Mouse (Mus musculus): ENCODE results near the gene Eepd1. TPM values are rescaled to one million over a fixed set of nuclear protein-coding genes. Genes with fewer than 3 reads are reported as not detected.

The Eepd1 gene
- polyA plus RNA-seq, 1 experiment: 7.3 TPM

GRCm38 (mm10) chr9:25521825-25522224 lies 40.5 kb downstream of the Eepd1 start:
- no peak overlapping the region for H3K4me3 ChIP-seq (replicated peaks; ENCODE audit: extremely low read depth, low read depth, low read length)
- TF ChIP-seq CTCF (IDR thresholded peaks at IDR 0.05; ENCODE audit: insufficient read depth, low read length) (no peak), POLR2A (IDR thresholded peaks at IDR 0.05; ENCODE audit: borderline replicate concordance, extremely low read depth, low read depth, low read length) (no peak)
- no peaks in the 10 kb centered on the region for H3K4me1 ChIP-seq (ENCODE audit: control insufficient read depth, insufficient read depth, low read length)
- WGBS: 89% methylated on average over 2 of the region's 2 CpGs
- DNase-seq: no peak

- 67% methylated on average over 1 of the region's 1 CpGs for WGBS
- DNase-seq: no peak
- TF ChIP-seq POLR2A (IDR thresholded peaks at IDR 0.05; ENCODE audit: borderline replicate concordance, extremely low read depth, low read depth, low read length) (no peak), CTCF (IDR thresholded peaks at IDR 0.05; ENCODE audit: insufficient read depth, low read length) (no peak)
- H3K4me1 ChIP-seq (ENCODE audit: control insufficient read depth, insufficient read depth, low read length): no peaks in the 10 kb centered on the region
- H3K4me3 ChIP-seq (replicated peaks; ENCODE audit: extremely low read depth, low read depth, low read length): no peak overlapping the region
Observed at GRCm38 (mm10) chr9:25526516-25526915, 45.2 kb downstream of the Eepd1 start.

DNA sequence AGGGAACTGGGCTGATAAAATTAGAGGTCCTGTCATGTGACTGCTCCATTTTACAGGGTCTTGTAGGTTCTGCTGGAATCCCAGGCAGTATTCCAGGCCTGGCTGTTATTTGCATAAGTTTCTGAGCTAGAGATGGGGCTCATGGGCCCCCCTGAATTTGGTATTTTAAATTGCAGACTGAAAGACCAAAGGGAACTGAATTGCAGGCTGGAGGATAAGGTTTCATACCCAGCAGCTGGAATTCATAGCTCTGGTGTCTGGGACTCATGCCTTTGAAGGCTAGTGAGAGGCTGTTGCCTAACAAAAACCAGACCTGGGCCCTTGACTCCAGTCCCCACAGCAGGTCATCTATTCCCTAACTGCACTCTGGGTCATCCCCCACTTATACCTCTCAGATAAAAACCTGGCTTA lies 45.6 kb downstream of the Eepd1 start:
- TF ChIP-seq CTCF (IDR thresholded peaks at IDR 0.05; ENCODE audit: insufficient read depth, low read length): no peak
- no peak for TF ChIP-seq POLR2A (IDR thresholded peaks at IDR 0.05; ENCODE audit: borderline replicate concordance, extremely low read depth, low read depth, low read length)
- DNase-seq: no peak
- H3K4me1 ChIP-seq (ENCODE audit: control insufficient read depth, insufficient read depth, low read length): no peaks in the 10 kb centered on the region
- no peak overlapping the region for H3K4me3 ChIP-seq (replicated peaks; ENCODE audit: extremely low read depth, low read depth, low read length)

GRCm38 (mm10) chr9:25527359-25528038 lies 46.2 kb downstream of the Eepd1 start:
- no peak for DNase-seq
- 73% methylated on average over 7 of the region's 7 CpGs for whole genome bisulfite sequencing
- TF ChIP-seq CTCF (IDR thresholded peaks at IDR 0.05; ENCODE audit: insufficient read depth, low read length): no peak
- TF ChIP-seq POLR2A (IDR thresholded peaks at IDR 0.05; ENCODE audit: borderline replicate concordance, extremely low read depth, low read depth, low read length): no peak
- H3K4me1 ChIP-seq (ENCODE audit: control insufficient read depth, insufficient read depth, low read length): no peaks in the 10 kb centered on the region
- no peak overlapping the region for H3K4me3 ChIP-seq (replicated peaks; ENCODE audit: extremely low read depth, low read depth, low read length)

GRCm38 (mm10) chr9:25531627-25532026 lies 50.3 kb downstream of the Eepd1 start:
- Histone ChIP-seq H3K4me1 (ENCODE audit: control insufficient read depth, insufficient read depth, low read length) (0 out of 2 replicates have a peak, but pooled peaks cover 2% of the 10 kb centered on the region), H3K4me3 (replicated peaks; ENCODE audit: extremely low read depth, low read depth, low read length) (no peak overlapping the region)
- WGBS: 95% methylated on average over 1 of the region's 1 CpGs
- TF ChIP-seq POLR2A (IDR thresholded peaks at IDR 0.05; ENCODE audit: borderline replicate concordance, extremely low read depth, low read depth, low read length) (no peak), CTCF (IDR thresholded peaks at IDR 0.05; ENCODE audit: insufficient read depth, low read length) (no peak)
- no peak for DNase-seq

- no peak for TF ChIP-seq CTCF (IDR thresholded peaks at IDR 0.05; ENCODE audit: insufficient read depth, low read length)
- TF ChIP-seq POLR2A (IDR thresholded peaks at IDR 0.05; ENCODE audit: borderline replicate concordance, extremely low read depth, low read depth, low read length): no peak
- 57% methylated on average over 3 of the region's 3 CpGs for WGBS
- H3K4me1 ChIP-seq (ENCODE audit: control insufficient read depth, insufficient read depth, low read length): 0 out of 2 replicates have a peak, but pooled peaks cover 2% of the 10 kb centered on the region
- no peak overlapping the region for H3K4me3 ChIP-seq (replicated peaks; ENCODE audit: extremely low read depth, low read depth, low read length)
- no peak for DNase-seq
Observed at GRCm38 (mm10) chr9:25532105-25532504, 50.8 kb downstream of the Eepd1 start.

- no peak for DNase-seq
- WGBS: 58% methylated on average over 3 of the region's 3 CpGs
- TF ChIP-seq CTCF (IDR thresholded peaks at IDR 0.05; ENCODE audit: insufficient read depth, low read length) (no peak), POLR2A (IDR thresholded peaks at IDR 0.05; ENCODE audit: borderline replicate concordance, extremely low read depth, low read depth, low read length) (no peak)
- H3K4me1 ChIP-seq (ENCODE audit: control insufficient read depth, insufficient read depth, low read length): 0 out of 2 replicates have a peak, but pooled peaks cover 2% of the 10 kb centered on the region
- H3K4me3 ChIP-seq (replicated peaks; ENCODE audit: extremely low read depth, low read depth, low read length): no peak overlapping the region
Observed at GRCm38 (mm10) chr9:25535487-25535886, 54.1 kb downstream of the Eepd1 start.

DNA sequence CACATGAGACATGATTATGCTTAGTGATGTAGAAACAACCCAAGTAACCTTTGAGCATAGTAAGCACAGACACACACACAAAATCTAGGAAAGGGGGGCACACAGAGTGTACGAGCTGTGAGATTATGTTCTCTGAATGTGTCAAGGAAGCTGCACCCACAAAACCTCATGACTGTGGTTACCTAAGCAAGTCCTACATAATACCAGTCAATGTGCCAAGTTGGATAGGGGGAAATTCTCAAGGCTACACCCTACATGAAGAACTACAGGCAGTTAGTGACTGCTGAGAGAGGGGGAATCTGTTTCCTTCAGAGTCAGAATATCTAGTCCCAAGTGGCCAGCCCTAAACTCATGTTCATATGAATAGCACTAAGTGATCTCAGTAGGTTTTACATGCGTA lies 58.1 kb downstream of the Eepd1 start:
- 88% methylated on average over 2 of the region's 2 CpGs for WGBS
- DNase-seq: no peak
- TF ChIP-seq CTCF (IDR thresholded peaks at IDR 0.05; ENCODE audit: insufficient read depth, low read length): no peak
- no peak for TF ChIP-seq POLR2A (IDR thresholded peaks at IDR 0.05; ENCODE audit: borderline replicate concordance, extremely low read depth, low read depth, low read length)
- H3K4me1 ChIP-seq (ENCODE audit: control insufficient read depth, insufficient read depth, low read length): 0 out of 2 replicates have a peak, but pooled peaks cover 2% of the 10 kb centered on the region
- H3K4me3 ChIP-seq (replicated peaks; ENCODE audit: extremely low read depth, low read depth, low read length): no peak overlapping the region

DNA sequence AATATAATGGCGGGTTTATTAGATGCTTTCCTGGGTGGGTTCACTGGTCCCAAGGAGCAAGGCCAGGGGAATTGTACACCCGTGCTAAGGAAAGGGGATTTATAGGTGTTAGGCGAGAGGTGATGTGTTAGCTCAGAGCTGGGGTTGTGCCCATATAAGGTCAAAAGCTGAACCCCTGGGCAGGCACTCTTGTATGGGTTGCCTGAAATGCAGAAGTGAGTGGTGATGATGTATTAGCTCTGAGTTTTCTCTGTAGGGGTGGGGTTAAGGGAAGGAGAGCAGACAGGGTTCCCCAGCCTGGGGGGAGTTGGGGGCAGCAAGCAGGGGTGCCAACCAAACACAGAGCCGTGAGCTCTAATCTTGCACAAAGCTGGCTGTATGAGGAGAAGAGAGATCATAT lies 60.0 kb downstream of the Eepd1 start:
- 80% methylated on average over 4 of the region's 4 CpGs for WGBS
- DNase-seq: no peak
- no peaks in the 10 kb centered on the region for H3K4me1 ChIP-seq (ENCODE audit: control insufficient read depth, insufficient read depth, low read length)
- no peak for TF ChIP-seq CTCF (IDR thresholded peaks at IDR 0.05; ENCODE audit: insufficient read depth, low read length)
- no peak for TF ChIP-seq POLR2A (IDR thresholded peaks at IDR 0.05; ENCODE audit: borderline replicate concordance, extremely low read depth, low read depth, low read length)
- no peak overlapping the region for H3K4me3 ChIP-seq (replicated peaks; ENCODE audit: extremely low read depth, low read depth, low read length)

- 78% methylated on average over 2 of the region's 2 CpGs for WGBS
- Histone ChIP-seq H3K4me3 (replicated peaks; ENCODE audit: extremely low read depth, low read depth, low read length) (no peak overlapping the region), H3K4me1 (ENCODE audit: control insufficient read depth, insufficient read depth, low read length) (peaks cover 3% of the 10 kb centered on the region)
- TF ChIP-seq CTCF (IDR thresholded peaks at IDR 0.05; ENCODE audit: insufficient read depth, low read length) (no peak), POLR2A (IDR thresholded peaks at IDR 0.05; ENCODE audit: borderline replicate concordance, extremely low read depth, low read depth, low read length) (no peak)
- no peak for DNase-seq
Observed at GRCm38 (mm10) chr9:25545212-25545611, 63.9 kb downstream of the Eepd1 start.
